Mouse (Mus musculus) spleen, adult 2 months (tissue): ENCODE measurements around the gene Ndufb7.

ENCODE experiments used
- CTCF ChIP-seq: fragments of 200-500 bp; IDR thresholded peaks from 2 replicates; pipeline ENCODE4 v1.5.1; 2011; ENCODE audit warnings: mild to moderate bottlenecking, inconsistent platforms; ENCODE audit not compliant: insufficient read depth, insufficient read length, insufficient replicate concordance; ENCODE audit errors: extremely low read depth
- POLR2A ChIP-seq: fragments of 200-500 bp; IDR thresholded peaks from 2 replicates; pipeline ENCODE4 v1.6.1; 2011; ENCODE audit warnings: low read depth, low read length, inconsistent platforms

DNA sequence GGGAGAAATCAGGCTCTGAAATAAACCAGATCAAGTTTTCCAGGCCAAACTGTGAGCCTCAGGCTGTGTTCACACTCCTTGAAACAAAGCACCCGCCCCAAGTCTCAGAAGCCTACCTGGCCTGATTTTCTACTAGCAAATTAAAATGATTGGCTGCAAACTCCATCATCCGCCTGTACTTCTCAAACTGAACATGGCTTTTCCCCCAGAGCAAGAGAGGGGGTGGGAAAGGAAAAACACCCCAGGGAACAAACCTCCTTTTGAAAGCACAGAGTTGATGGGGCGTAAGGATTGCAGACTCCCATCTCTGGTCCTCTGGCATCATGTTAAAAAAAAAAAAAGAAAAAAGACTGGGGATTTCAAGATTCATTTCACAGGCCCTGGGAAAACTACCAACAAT, 26.2 kb downstream of the Ndufb7 start:
- TF ChIP-seq CTCF (no peak), POLR2A (no peak)
